Mouse (Mus musculus) kidney, adult 2 months (tissue): ENCODE measurements around the gene Ripor3. TPM values are rescaled to one million over a fixed set of nuclear protein-coding genes. Genes with fewer than 3 reads are reported as not detected.

ENCODE experiments used
- DNase-seq: peaks from one replicate; pipeline ENCODE4 v3.0.0; 2021
- H3K27ac ChIP-seq: fragments of 200-500 bp; 2 replicates; pipeline ENCODE4 v1.5.1; 2012; ENCODE audit warnings: low read depth, low read length, control low read depth, inconsistent platforms; ENCODE audit not compliant: insufficient read depth
- H3K27me3 ChIP-seq: fragments of 200-500 bp; replicated peaks from 2 replicates; pipeline ENCODE4 v1.6.1; 2012; ENCODE audit warnings: mild to moderate bottlenecking, moderate library complexity, low read length, inconsistent platforms; ENCODE audit not compliant: control insufficient read depth, insufficient read depth
- H3K36me3 ChIP-seq: fragments of 200-500 bp; 2 replicates; pipeline ENCODE4 v1.6.1; 2012; ENCODE audit warnings: mild to moderate bottlenecking, moderate library complexity, low read length, inconsistent platforms; ENCODE audit not compliant: control insufficient read depth, insufficient read depth
- H3K4me1 ChIP-seq: fragments of 200-500 bp; 2 replicates; pipeline ENCODE4 v1.6.1; 2011; ENCODE audit warnings: low read length; ENCODE audit not compliant: control insufficient read depth, insufficient read depth
- H3K4me3 ChIP-seq: fragments of 200-500 bp; 2 replicates; pipeline ENCODE4 v1.5.1; 2011; ENCODE audit warnings: mild to moderate bottlenecking, low read depth, low read length, control low read depth; ENCODE audit not compliant: insufficient read depth
- CTCF ChIP-seq: fragments of 200-500 bp; conservative IDR thresholded peaks from 2 replicates; pipeline ENCODE4 v1.5.1; 2011; ENCODE audit warnings: low read depth, mild to moderate bottlenecking, control low read depth, low read length, moderate library complexity, mixed read lengths; ENCODE audit not compliant: insufficient read depth, insufficient read length
- POLR2A ChIP-seq: fragments of 200-500 bp; IDR thresholded peaks from one replicate; pipeline ENCODE4 v1.6.1; 2011; ENCODE audit warnings: low read depth, low read length, control low read depth
- WGBS: fragments of 180-500 bp; shearing (Covaris S2); methylation state at CpG from one replicate; pipeline ENCODE4 v1.1.7; 2018; 5-methylcytosine and 5-hydroxymethylcytosine counted together
- polyA plus RNA-seq: library from polyadenylated mRNA; depleted of rRNA; stranded (reverse); fragments of >200 nt; gene quantifications from 2 replicates; pipeline ENCODE4 v1.2.3, GENCODE M21; 2012

Ripor3 gene
- polyA plus RNA-seq, 1 experiment = 12.3 TPM

DNA sequence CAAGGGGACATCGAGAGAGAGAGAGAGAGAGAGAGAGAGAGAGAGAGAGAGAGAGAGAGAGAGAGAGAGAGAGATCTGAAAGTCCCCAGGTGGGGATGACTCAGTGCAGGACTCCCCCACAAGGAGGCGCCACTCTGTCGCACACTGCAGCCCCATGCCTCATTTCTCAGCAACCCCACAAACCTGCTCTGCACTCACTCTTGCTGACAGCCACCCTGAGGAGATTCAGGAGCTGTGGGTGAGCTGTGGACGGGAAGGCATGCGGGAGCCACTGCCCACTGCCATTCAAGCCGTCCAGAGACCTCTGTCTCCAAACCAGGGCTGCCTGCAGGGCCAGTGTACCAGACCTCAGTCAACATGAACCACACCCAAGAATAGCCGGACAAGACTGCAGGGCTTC, 23.7 kb downstream of the Ripor3 start:
- peak; percentile 50 for DNase-seq
- H3K36me3 ChIP-seq = no peaks in the 10 kb centered on the region
- H3K4me1 ChIP-seq = no peaks in the 10 kb centered on the region
- H3K27me3 ChIP-seq = no peaks in the 10 kb centered on the region
- TF ChIP-seq POLR2A (no peak), CTCF (peak; percentile 73)
- no peak overlapping the region for H3K4me3 ChIP-seq
- WGBS = 25% methylated on average over 7 of the region's 7 CpGs
- H3K27ac ChIP-seq = no peak overlapping the region

- Histone ChIP-seq H3K4me1 (no peaks in the 10 kb centered on the region), H3K4me3 (no peak overlapping the region), H3K27me3 (no peaks in the 10 kb centered on the region), H3K36me3 (no peaks in the 10 kb centered on the region), H3K27ac (no peak overlapping the region)
- TF ChIP-seq POLR2A (no peak), CTCF (peak; percentile 71)
- DNase-seq = peak; percentile 53
- 37% methylated on average over 3 of the region's 3 CpGs for WGBS
These were observed 25.5 kb downstream of the Ripor3 start for GRCm38 (mm10) chr2:167984946-167985345.

- Histone ChIP-seq H3K27ac (no peak overlapping the region), H3K36me3 (no peaks in the 10 kb centered on the region), H3K4me3 (no peak overlapping the region), H3K27me3 (no peaks in the 10 kb centered on the region), H3K4me1 (no peaks in the 10 kb centered on the region)
- no peak for DNase-seq
- WGBS = 92% methylated on average over 5 of the region's 5 CpGs
- TF ChIP-seq POLR2A (no peak), CTCF (no peak)
These were observed 26.0 kb downstream of the Ripor3 start for GRCm38 (mm10) chr2:167984371-167984770.

DNA sequence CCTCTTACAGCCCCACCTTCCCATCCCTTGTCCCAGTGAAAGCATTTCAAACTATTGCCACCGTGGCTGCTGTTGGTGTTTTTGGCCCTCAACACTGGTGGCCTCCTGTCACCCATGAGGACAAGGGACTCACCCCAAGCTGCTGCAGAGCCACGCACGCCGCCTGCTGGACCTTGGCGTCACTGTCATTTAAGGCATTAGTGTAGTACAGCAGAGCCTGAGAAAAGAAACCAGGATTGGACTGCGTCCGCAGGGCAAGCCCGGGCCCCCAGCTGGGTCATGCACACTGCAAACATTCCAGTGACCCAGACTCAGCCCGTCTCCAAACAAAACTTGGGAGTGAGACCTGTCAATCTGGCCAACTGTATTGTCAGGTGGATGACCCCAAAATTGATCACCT, 27.8 kb downstream of the Ripor3 start:
- WGBS = 78% methylated on average over 9 of the region's 9 CpGs
- peak; percentile 61 for TF ChIP-seq CTCF
- TF ChIP-seq POLR2A = no peak
- DNase-seq = peak; percentile 34
- no peaks in the 10 kb centered on the region for H3K36me3 ChIP-seq
- no peaks in the 10 kb centered on the region for H3K4me1 ChIP-seq
- H3K27ac ChIP-seq = no peak overlapping the region
- H3K4me3 ChIP-seq = no peak overlapping the region
- no peaks in the 10 kb centered on the region for H3K27me3 ChIP-seq

GRCm38 (mm10) chr2:167980391-167980790, 30.0 kb downstream of the Ripor3 start:
- DNase-seq = no peak
- no peaks in the 10 kb centered on the region for H3K36me3 ChIP-seq
- no peak for TF ChIP-seq CTCF
- TF ChIP-seq POLR2A = no peak
- H3K27ac ChIP-seq = no peak overlapping the region
- 89% methylated on average over 10 of the region's 10 CpGs for WGBS
- no peak overlapping the region for H3K4me3 ChIP-seq
- no peaks in the 10 kb centered on the region for H3K27me3 ChIP-seq
- no peaks in the 10 kb centered on the region for H3K4me1 ChIP-seq

DNA sequence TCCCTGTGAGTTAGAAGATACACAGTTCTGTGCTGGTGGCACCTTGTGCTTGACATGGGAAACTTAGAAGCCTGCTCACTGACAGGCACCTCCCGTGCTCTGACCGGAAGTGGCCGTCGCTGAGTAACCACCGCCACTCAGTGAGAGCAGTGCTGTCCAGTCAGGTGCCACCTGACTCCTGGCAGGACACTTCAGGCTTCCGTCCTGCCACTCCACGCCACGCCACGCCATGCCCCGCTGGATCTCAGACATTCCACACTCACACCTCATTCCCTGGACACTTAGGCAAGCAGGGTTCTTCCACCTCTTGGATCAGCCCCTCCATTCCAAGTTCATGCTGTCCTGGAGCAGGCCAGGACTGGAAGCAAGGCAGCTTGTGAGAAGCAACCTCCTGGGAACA, 32.1 kb downstream of the Ripor3 start:
- H3K4me3 ChIP-seq = no peak overlapping the region
- H3K4me1 ChIP-seq = no peaks in the 10 kb centered on the region
- H3K36me3 ChIP-seq = no peaks in the 10 kb centered on the region; the same call in 1 of the 2 replicates
- no peak for DNase-seq
- WGBS = 87% methylated on average over 10 of the region's 10 CpGs
- no peaks in the 10 kb centered on the region for H3K27me3 ChIP-seq
- TF ChIP-seq CTCF = no peak
- no peak for TF ChIP-seq POLR2A
- H3K27ac ChIP-seq = no peak overlapping the region

DNA sequence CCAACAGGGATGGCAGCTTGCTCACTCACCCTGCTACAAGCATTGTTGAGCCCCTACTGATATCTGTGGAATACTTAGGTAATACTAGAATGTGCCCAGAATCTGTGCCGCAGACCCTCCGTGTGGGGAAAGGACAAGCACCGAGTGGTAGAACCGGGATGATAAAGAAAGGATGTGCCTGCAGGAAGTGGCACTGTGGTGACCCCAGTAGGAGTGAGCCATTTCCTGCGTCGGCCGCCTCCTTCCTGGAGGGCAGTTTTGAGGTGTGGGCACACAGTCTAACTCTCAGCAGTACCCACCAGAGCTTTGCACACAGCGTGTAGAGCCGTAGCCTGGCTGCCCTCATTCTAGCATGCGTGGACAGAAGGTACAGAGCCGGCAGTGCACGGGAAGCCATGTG, 34.7 kb downstream of the Ripor3 start:
- DNase-seq = no peak
- H3K4me3 ChIP-seq = no peak overlapping the region
- H3K27ac ChIP-seq = no peak overlapping the region
- H3K27me3 ChIP-seq = no peaks in the 10 kb centered on the region
- H3K36me3 ChIP-seq = no peaks in the 10 kb centered on the region; the same call in 1 of the 2 replicates
- WGBS = 74% methylated on average over 12 of the region's 12 CpGs
- H3K4me1 ChIP-seq = no peaks in the 10 kb centered on the region
- TF ChIP-seq POLR2A (no peak), CTCF (no peak)

- no peak for DNase-seq
- 48% methylated on average over 1 of the region's 1 CpGs for WGBS
- Histone ChIP-seq H3K27me3 (no peaks in the 10 kb centered on the region), H3K4me1 (no peaks in the 10 kb centered on the region), H3K27ac (no peak overlapping the region), H3K36me3 (no peaks in the 10 kb centered on the region; the same call in 1 of the 2 replicates), H3K4me3 (no peak overlapping the region)
- TF ChIP-seq POLR2A (no peak), CTCF (no peak)
These were observed 37.6 kb downstream of the Ripor3 start for GRCm38 (mm10) chr2:167972809-167973208.
